Mouse (Mus musculus) kidney, postnatal 0 days (tissue): ENCODE measurements around the gene Tmem45a. TPM values are rescaled to one million over a fixed set of nuclear protein-coding genes. Genes with fewer than 3 reads are reported as not detected.

Source experiments
- ATAC-seq: fragments of 200-750 bp; cut with Nextera tagmentation; replicated peaks from 2 replicates; pipeline ENCODE4 v1.8.0; 2017; ENCODE audit warnings: low read depth, moderate number of reproducible peaks, moderate TSS enrichment, moderate library complexity; ENCODE audit not compliant: low FRiP score
- DNase-seq: peaks from one replicate; pipeline ENCODE4 v3.0.0-alpha.2; 2016; ENCODE audit warnings: low spot score
- H3K27ac ChIP-seq: fragments of 300-500 bp; sonication (generic); 2 replicates; pipeline ENCODE4 v1.5.1; 2014; ENCODE audit warnings: mild to moderate bottlenecking
- H3K27me3 ChIP-seq: fragments of 300-500 bp; sonication (generic); 2 replicates; pipeline ENCODE4 v1.6.1; 2014; ENCODE audit warnings: low read length, mixed read lengths; ENCODE audit not compliant: insufficient read depth
- H3K36me3 ChIP-seq: fragments of 300-500 bp; sonication (generic); 2 replicates; pipeline ENCODE4 v1.6.1; 2014; ENCODE audit warnings: low read length, mixed read lengths; ENCODE audit not compliant: insufficient read depth
- H3K4me1 ChIP-seq: fragments of 300-500 bp; sonication (generic); replicated peaks from 2 replicates; pipeline ENCODE4 v1.6.1; 2014; ENCODE audit warnings: antibody characterized with exemption, low read length, mixed read lengths; ENCODE audit not compliant: insufficient read depth
- H3K4me2 ChIP-seq: fragments of 300-500 bp; sonication (generic); 2 replicates; pipeline ENCODE4 v1.6.1; 2014; ENCODE audit warnings: mild to moderate bottlenecking, low read length, moderate library complexity, mixed read lengths
- H3K4me3 ChIP-seq: fragments of 300-500 bp; sonication (generic); replicated peaks from 2 replicates; pipeline ENCODE4 v1.5.1; 2014; ENCODE audit warnings: low read depth, low read length
- H3K9ac ChIP-seq: fragments of 300-500 bp; sonication (generic); 2 replicates; pipeline ENCODE4 v1.6.1; 2014; ENCODE audit warnings: low read depth, low read length
- H3K9me3 ChIP-seq: fragments of 300-500 bp; sonication (generic); replicated peaks from 2 replicates; pipeline ENCODE4 v1.6.1; 2016; ENCODE audit warnings: low read length, inconsistent platforms, mixed read lengths
- CTCF ChIP-seq: IDR thresholded peaks from 2 replicates; pipeline ENCODE4 v1.5.1; 2016; ENCODE audit warnings: antibody characterized with exemption, low read depth, mild to moderate bottlenecking, moderate library complexity
- WGBS: fragments of 180-500 bp; shearing (Covaris S2); extraction: QIAGEN DNeasy Blood & Tissue Kit; methylation state at CpG from one replicate; pipeline ENCODE4 v1.1.7; 2014; 5-methylcytosine and 5-hydroxymethylcytosine counted together
- polyA plus RNA-seq: library from polyadenylated mRNA; unstranded; fragments of >200 nt; fragmentation: Nextera tagmentation; extraction: Ambion mirVana; gene quantifications from 2 replicates; pipeline ENCODE4 v1.2.1, GENCODE M21; 2015

Tmem45a gene
- polyA plus RNA-seq, 1 experiment from 2014 or later = 20.4 TPM

- no peaks in the 10 kb centered on the region for H3K9me3 ChIP-seq
- no peaks in the 10 kb centered on the region for H3K4me1 ChIP-seq
- no peaks in the 10 kb centered on the region for H3K36me3 ChIP-seq
- H3K4me2 ChIP-seq = no peak overlapping the region
- TF ChIP-seq CTCF = no peak
- no peak overlapping the region for H3K9ac ChIP-seq
- ATAC-seq (no peak), DNase-seq (no peak)
- WGBS = 83% methylated on average over 2 of the region's 2 CpGs
- no peak overlapping the region for H3K4me3 ChIP-seq
- H3K27me3 ChIP-seq = no peaks in the 10 kb centered on the region
- H3K27ac ChIP-seq = no peak overlapping the region
Measured at GRCm38 (mm10) chr16:56785943-56786342, 100.0 kb downstream of the Tmem45a start.

- no peaks in the 10 kb centered on the region for H3K9me3 ChIP-seq
- H3K27ac ChIP-seq = no peak overlapping the region
- no peaks in the 10 kb centered on the region for H3K4me1 ChIP-seq
- 47% methylated on average over 10 of the region's 10 CpGs for WGBS
- no peak overlapping the region for H3K4me2 ChIP-seq
- no peak overlapping the region for H3K4me3 ChIP-seq
- peak; percentile 80 for TF ChIP-seq CTCF
- no peaks in the 10 kb centered on the region for H3K36me3 ChIP-seq
- 0 out of 2 replicates have a peak, but pooled peaks have one; percentile 40 for ATAC-seq
- no peak overlapping the region for H3K9ac ChIP-seq
- no peaks in the 10 kb centered on the region for H3K27me3 ChIP-seq
- DNase-seq = peak; percentile 80
Measured at GRCm38 (mm10) chr16:56771163-56772105, 114.5 kb downstream of the Tmem45a start.

Other genes starting within 250 kb of the Tmem45a start
- gene Tfg, start 168.7 kb downstream of the Tmem45a start, polyA plus RNA-seq = 118 and 125 TPM in 2 replicates
- gene Adgrg7, start 90.3 kb downstream of the Tmem45a start, polyA plus RNA-seq = not detected in 2 replicates
- gene Lnp1, start 41.9 kb upstream of the Tmem45a start, polyA plus RNA-seq = not detected in 2 replicates
- 0.22 and 0.28 TPM in 2 replicates for gene Tmem45a2, start 185.2 kb upstream of the Tmem45a start, polyA plus RNA-seq
- 37.6 and 41.5 TPM in 2 replicates for gene Tomm70a, start 235.5 kb upstream of the Tmem45a start, polyA plus RNA-seq